Mouse (Mus musculus) embryonic facial prominence, embryonic 14.5 days (tissue): Measurements from ENCODE around the gene Atp4b. TPM values are rescaled to one million over a fixed set of nuclear protein-coding genes. Genes with fewer than 3 reads are reported as not detected.

Experiments used
- ATAC-seq: fragments of 200-750 bp; cut with Nextera tagmentation; 2 replicates; pipeline ENCODE4 v1.8.0; 2017; ENCODE audit warnings: low read depth, moderate number of reproducible peaks, moderate TSS enrichment
- DNase-seq: peaks from one replicate; pipeline ENCODE4 v3.0.0-alpha.2; 2015; ENCODE audit warnings: low spot score
- H3K27ac ChIP-seq: fragments of 300-500 bp; sonication (generic); replicated peaks from 2 replicates; pipeline ENCODE4 v1.5.1; 2014; ENCODE audit warnings: low read depth, mild to moderate bottlenecking, low read length, moderate library complexity
- H3K27me3 ChIP-seq: fragments of 300-500 bp; sonication (generic); replicated peaks from 2 replicates; pipeline ENCODE4 v1.6.1; 2014; ENCODE audit warnings: low read length; ENCODE audit not compliant: control insufficient read depth, insufficient read depth
- H3K36me3 ChIP-seq: fragments of 300-500 bp; sonication (generic); 2 replicates; pipeline ENCODE4 v1.6.1; 2014; ENCODE audit warnings: low read length, mixed read lengths; ENCODE audit not compliant: control insufficient read depth, insufficient read depth
- H3K4me1 ChIP-seq: fragments of 300-500 bp; sonication (generic); 2 replicates; pipeline ENCODE4 v1.6.1; 2014; ENCODE audit warnings: antibody characterized with exemption, low read length; ENCODE audit not compliant: control insufficient read depth, insufficient read depth
- H3K4me2 ChIP-seq: fragments of 300-500 bp; sonication (generic); 2 replicates; pipeline ENCODE4 v1.6.1; 2014; ENCODE audit warnings: low read depth, mild to moderate bottlenecking, low read length, moderate library complexity, mixed read lengths
- H3K4me3 ChIP-seq: fragments of 300-500 bp; sonication (generic); 2 replicates; pipeline ENCODE4 v1.5.1; 2014; ENCODE audit warnings: low read depth, mild to moderate bottlenecking, low read length
- H3K9ac ChIP-seq: fragments of 300-500 bp; sonication (generic); 2 replicates; pipeline ENCODE4 v1.6.1; 2014; ENCODE audit warnings: low read depth, mild to moderate bottlenecking, low read length, moderate library complexity, mixed read lengths
- H3K9me3 ChIP-seq: fragments of 300-500 bp; sonication (generic); 2 replicates; pipeline ENCODE4 v1.6.1; 2016; ENCODE audit warnings: low read length; ENCODE audit not compliant: control insufficient read depth
- WGBS: fragments of 180-500 bp; shearing (Covaris S2); extraction: QIAGEN DNeasy Blood & Tissue Kit; methylation state at CpG from one replicate; pipeline ENCODE4 v1.1.7; 2014; 5-methylcytosine and 5-hydroxymethylcytosine counted together
- polyA plus RNA-seq: library from polyadenylated mRNA; unstranded; fragments of >200 nt; fragmentation: Nextera tagmentation; extraction: Ambion mirVana; gene quantifications from 2 replicates; pipeline ENCODE4 v1.2.1, GENCODE M21; 2014

Gene Atp4b
- not detected in 2 replicates for polyA plus RNA-seq

DNA sequence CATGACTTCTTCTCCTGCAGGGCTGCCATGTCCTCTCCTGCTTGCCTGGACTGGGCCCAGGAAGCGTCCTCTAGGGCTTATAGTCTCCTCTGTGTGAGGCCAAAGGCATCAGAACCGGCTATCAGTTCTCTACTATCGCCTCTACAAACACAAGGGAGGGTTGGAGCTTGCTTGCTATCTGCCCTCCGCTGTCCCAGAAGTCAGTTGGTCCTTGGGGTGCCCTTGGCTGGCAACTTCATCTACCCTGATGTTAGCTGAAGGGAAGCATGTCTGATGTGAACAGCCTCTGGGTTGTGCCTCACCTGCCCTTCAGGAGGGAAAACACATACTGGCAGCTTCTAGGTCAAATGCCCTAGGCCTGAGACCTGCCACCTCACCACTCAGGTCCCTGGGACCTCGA, at the start of gene Atp4b:
Gene Atp4b, minus strand, starts transcription at position 101 of the 400 bp plus-strand sequence.
- Histone ChIP-seq H3K9me3 (no peaks in the 10 kb centered on the region), H3K4me2 (no peak within 1 kb of the TSS), H3K27me3 (no peaks in the 10 kb centered on the region), H3K4me3 (no peak within 1 kb of the TSS), H3K4me1 (no peaks in the 10 kb centered on the region), H3K36me3 (no peaks in the 10 kb centered on the region), H3K9ac (no peak within 1 kb of the TSS), H3K27ac (no peak within 1 kb of the TSS)
- ATAC-seq (no peak), DNase-seq (no peak)
- 79% methylated on average over 4 of the region's 5 CpGs for WGBS

DNA sequence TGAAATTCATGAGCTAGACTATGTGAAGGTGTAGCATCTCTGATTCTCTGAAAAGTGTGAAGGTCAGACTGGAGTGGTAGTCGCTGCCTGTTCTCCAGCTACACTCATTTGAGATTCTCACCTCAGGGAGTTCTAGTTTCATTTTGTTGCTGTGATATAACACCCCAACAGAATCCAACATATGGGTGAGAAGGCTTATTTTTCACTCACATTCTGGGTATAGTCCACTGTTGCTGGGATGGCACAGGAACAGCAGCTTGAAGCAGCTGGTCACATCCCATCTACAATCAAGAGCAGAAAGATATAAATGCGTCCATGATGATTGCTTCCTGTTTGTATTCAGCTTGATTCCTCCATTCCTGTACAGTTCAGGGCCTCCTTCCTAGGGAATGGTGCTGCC, 45.5 kb upstream of the Atp4b start:
- no peak overlapping the region for H3K27ac ChIP-seq
- no peak overlapping the region for H3K4me3 ChIP-seq
- H3K9me3 ChIP-seq, result no peaks in the 10 kb centered on the region
- ATAC-seq, result no peak
- no peaks in the 10 kb centered on the region for H3K36me3 ChIP-seq
- WGBS, result 92% methylated on average over 2 of the region's 2 CpGs
- no peak overlapping the region for H3K4me2 ChIP-seq
- no peaks in the 10 kb centered on the region for H3K27me3 ChIP-seq
- no peak for DNase-seq
- no peaks in the 10 kb centered on the region for H3K4me1 ChIP-seq
- H3K9ac ChIP-seq, result no peak overlapping the region

DNA sequence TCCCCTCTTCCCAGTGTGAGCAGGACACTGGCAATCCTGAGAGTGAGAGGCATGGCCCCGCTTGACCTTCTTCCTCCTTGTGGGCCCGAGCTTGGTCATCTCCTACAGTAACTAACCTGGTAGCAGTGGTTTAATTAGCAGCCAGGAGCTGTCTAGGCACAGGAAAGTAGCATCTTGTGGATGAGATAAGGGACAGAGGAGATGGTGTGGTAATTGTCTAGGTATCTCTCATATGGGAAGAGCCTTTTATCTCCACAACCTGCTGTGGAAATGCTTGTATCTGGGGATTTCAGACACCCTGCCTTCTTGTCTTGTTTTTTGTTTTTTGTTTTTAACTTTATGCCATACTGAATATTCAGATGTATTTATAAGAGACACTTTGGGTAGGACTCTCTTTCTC, 40.9 kb upstream of the Atp4b start:
- no peaks in the 10 kb centered on the region for H3K4me1 ChIP-seq
- H3K4me3 ChIP-seq, result no peak overlapping the region
- no peaks in the 10 kb centered on the region for H3K36me3 ChIP-seq
- H3K9me3 ChIP-seq, result no peaks in the 10 kb centered on the region
- H3K9ac ChIP-seq, result no peak overlapping the region
- DNase-seq (no peak), ATAC-seq (no peak)
- 77% methylated on average over 2 of the region's 2 CpGs for WGBS
- peaks cover 27% of the 10 kb centered on the region for H3K27me3 ChIP-seq
- H3K4me2 ChIP-seq, result no peak overlapping the region
- H3K27ac ChIP-seq, result no peak overlapping the region

DNA sequence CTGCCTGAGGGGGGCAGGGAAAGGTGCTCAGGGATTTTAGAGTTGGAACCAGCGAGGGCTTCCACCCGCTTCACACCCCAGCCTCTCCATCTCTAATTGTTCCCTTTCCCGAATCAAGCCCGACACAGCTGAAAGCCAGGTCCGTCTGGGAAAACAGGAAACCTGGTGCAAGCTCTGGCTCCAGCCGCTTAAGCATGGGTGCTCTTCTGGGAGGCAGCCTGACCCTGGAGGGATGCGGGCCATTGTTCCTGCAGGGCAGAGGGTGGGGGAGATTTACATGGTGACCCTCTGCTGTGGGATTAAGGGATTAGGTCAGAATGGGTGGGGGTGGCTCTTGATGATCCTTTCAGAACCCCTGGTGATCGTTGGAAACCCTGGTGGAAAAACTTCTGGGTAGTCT, 39.4 kb upstream of the Atp4b start:
- H3K4me1 ChIP-seq, result no peaks in the 10 kb centered on the region
- H3K9me3 ChIP-seq, result no peaks in the 10 kb centered on the region
- ATAC-seq, result no peak
- 6% methylated on average over 8 of the region's 8 CpGs for WGBS
- no peak for DNase-seq
- peaks cover 27% of the 10 kb centered on the region for H3K27me3 ChIP-seq
- no peak overlapping the region for H3K4me2 ChIP-seq
- H3K4me3 ChIP-seq, result no peak overlapping the region
- H3K9ac ChIP-seq, result no peak overlapping the region
- H3K27ac ChIP-seq, result no peak overlapping the region
- H3K36me3 ChIP-seq, result no peaks in the 10 kb centered on the region

DNA sequence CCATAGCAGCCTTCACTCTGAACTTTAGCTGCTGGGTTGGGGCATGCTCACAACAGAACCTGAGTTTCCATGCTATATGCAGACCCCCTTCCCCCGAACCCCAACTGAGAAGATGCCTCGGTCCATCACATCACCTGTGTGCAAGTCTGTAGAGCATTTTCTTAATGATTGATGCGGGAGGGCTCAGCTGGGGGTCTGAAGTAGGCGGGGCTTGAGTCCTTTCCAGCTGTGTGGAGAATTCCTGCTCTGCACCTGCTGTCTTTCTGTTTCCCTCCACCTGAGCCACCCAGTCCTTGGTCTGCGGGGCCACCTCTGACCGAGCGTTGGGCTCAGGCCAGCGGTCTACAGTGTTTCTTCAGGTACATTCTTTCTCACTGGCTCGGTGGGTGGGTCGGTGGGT, 38.3 kb upstream of the Atp4b start, which contains the start of gene Tmem255b:
Gene Tmem255b, plus strand, starts transcription at position 301 of the 400 bp plus-strand sequence.
- Histone ChIP-seq H3K4me2 (no peak within 1 kb of the TSS), H3K27me3 (peaks cover 27% of the 10 kb centered on the region)

DNA sequence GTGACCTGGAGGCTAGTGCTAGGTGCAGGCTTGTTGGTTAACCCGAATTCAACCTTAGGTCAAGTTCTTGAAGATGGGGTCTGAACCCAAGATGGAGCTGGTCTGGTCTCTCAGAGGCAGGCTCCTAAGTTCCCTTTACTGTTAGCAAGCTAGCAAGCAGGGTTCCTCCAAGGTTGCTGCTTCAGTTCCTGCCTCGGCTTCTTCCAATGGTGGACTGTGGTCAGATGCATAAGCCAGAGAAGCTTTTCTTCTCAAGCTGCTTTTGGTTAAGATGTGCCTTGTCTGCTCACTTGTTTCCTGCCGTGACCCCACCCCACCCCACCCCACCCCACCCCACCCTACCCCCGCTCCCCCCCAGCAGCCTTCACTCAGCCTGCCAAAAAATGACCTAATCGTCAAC, 36.5 kb upstream of the Atp4b start:
- Histone ChIP-seq H3K4me2 (no peak overlapping the region), H3K4me1 (no peaks in the 10 kb centered on the region), H3K9me3 (no peaks in the 10 kb centered on the region), H3K27me3 (peaks cover 27% of the 10 kb centered on the region), H3K9ac (no peak overlapping the region), H3K27ac (no peak overlapping the region), H3K36me3 (no peaks in the 10 kb centered on the region), H3K4me3 (no peak overlapping the region)
- DNase-seq (no peak), ATAC-seq (no peak)
- WGBS, result 71% methylated on average over 5 of the region's 5 CpGs

More for the DNA sequence above, 38.3 kb upstream of the Atp4b start, which contains the start of gene Tmem255b:
- ATAC-seq (no peak), DNase-seq (no peak)
- Histone ChIP-seq H3K9me3 (no peaks in the 10 kb centered on the region), H3K4me1 (no peaks in the 10 kb centered on the region), H3K27ac (no peak within 1 kb of the TSS), H3K36me3 (no peaks in the 10 kb centered on the region), H3K4me3 (no peak within 1 kb of the TSS), H3K9ac (no peak within 1 kb of the TSS)
- WGBS, result 17% methylated on average over 10 of the region's 10 CpGs

DNA sequence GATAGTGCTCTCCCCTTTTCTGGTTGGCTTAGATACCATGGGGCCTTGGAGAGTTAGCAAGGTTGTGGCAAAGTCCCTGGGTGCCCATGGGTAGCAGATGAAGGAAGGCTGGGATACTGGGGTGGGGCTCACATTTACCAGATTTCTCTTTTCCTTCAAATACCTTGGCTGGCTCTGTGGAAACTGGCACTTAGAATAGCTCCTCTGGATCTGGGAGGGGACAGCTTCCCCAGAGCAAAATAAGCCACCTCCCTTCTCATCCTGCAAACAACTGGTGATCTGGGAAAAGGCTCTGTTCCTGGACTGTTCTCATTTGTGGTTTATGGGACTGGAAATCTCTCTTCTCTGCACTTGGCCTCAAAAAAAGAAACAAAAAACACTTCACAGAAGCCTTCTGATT, 34.2 kb upstream of the Atp4b start:
- no peaks in the 10 kb centered on the region for H3K36me3 ChIP-seq
- DNase-seq, result no peak
- H3K27ac ChIP-seq, result no peak overlapping the region
- no peak overlapping the region for H3K9ac ChIP-seq
- H3K27me3 ChIP-seq, result peaks cover 16% of the 10 kb centered on the region
- no peaks in the 10 kb centered on the region for H3K9me3 ChIP-seq
- no peak overlapping the region for H3K4me3 ChIP-seq
- H3K4me1 ChIP-seq, result no peaks in the 10 kb centered on the region
- H3K4me2 ChIP-seq, result no peak overlapping the region
- no peak for ATAC-seq

DNA sequence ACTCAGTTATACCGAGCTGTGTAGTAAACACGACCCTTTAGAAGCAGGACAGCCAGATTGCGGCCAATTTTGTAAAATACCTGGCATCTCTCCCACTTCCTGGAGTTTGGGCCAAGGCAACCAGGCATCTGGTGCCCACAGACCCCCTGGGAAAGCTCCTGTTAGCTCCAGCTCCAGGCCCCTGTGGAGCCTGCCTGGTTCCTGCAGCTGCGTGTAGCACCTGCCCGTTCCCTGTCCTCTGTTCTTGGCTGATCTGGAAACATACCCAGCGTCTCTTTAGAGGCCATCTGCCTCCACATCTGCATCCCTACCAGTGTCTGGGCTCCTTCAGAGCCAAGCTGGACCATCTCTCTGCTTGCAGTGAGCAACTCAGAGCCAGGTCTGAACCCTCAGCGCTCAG, 33.8 kb upstream of the Atp4b start:
- DNase-seq (peak; percentile 20), ATAC-seq (0 out of 2 replicates have a peak, but pooled peaks have one; percentile 63)
- Histone ChIP-seq H3K4me3 (no peak overlapping the region), H3K9me3 (no peaks in the 10 kb centered on the region), H3K27me3 (peaks cover 11% of the 10 kb centered on the region), H3K4me2 (no peak overlapping the region), H3K9ac (no peak overlapping the region), H3K36me3 (no peaks in the 10 kb centered on the region), H3K4me1 (no peaks in the 10 kb centered on the region), H3K27ac (no peak overlapping the region)
- 76% methylated on average over 7 of the region's 7 CpGs for WGBS

DNA sequence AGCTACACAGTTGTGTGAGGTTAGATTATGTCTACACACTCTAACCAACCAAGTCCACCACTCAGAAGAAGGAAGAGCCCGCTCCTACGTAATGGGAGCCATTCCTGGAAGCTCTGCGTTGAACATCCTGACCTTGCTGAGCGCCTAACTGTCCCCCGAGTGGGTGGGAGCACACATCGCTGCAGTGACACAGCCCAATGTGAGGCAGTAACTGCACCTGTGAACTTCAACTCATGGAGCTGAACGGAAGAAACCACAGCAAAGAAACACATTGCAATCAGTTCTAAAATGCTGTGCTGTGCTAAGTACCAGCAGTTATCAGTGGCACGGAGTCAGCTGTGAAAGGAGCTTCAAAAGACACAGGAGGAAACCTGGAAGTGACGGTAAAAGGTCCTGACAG, 31.5 kb upstream of the Atp4b start:
- H3K4me1 ChIP-seq, result no peaks in the 10 kb centered on the region
- no peak overlapping the region for H3K4me2 ChIP-seq
- ATAC-seq (no peak), DNase-seq (no peak)
- no peaks in the 10 kb centered on the region for H3K27me3 ChIP-seq
- no peaks in the 10 kb centered on the region for H3K36me3 ChIP-seq
- no peak overlapping the region for H3K27ac ChIP-seq
- 83% methylated on average over 9 of the region's 9 CpGs for WGBS
- H3K4me3 ChIP-seq, result no peak overlapping the region
- no peak overlapping the region for H3K9ac ChIP-seq
- no peaks in the 10 kb centered on the region for H3K9me3 ChIP-seq
